Mouse (Mus musculus) forebrain, postnatal 0 days (tissue): ENCODE measurements around the gene Akt1. TPM values are rescaled to one million over a fixed set of nuclear protein-coding genes. Genes with fewer than 3 reads are reported as not detected.

Source experiments
- ATAC-seq: fragments of 200-750 bp; cut with Nextera tagmentation; 2 replicates; pipeline ENCODE4 v1.8.0; 2017; ENCODE audit warnings: mild to moderate bottlenecking, moderate library complexity
- DNase-seq: peaks from one replicate; pipeline ENCODE4 v3.0.0-alpha.2; 2015
- H3K27ac ChIP-seq: fragments of 300-500 bp; sonication (generic); 2 replicates; pipeline ENCODE4 v1.5.1; 2014; ENCODE audit warnings: low read depth, mild to moderate bottlenecking, antibody characterized with exemption, low read length, moderate library complexity, mixed read lengths
- H3K27me3 ChIP-seq: fragments of 300-500 bp; sonication (generic); 2 replicates; pipeline ENCODE4 v1.6.1; 2014; ENCODE audit warnings: mild to moderate bottlenecking, low read length, mixed read lengths; ENCODE audit not compliant: insufficient read depth
- H3K36me3 ChIP-seq: fragments of 300-500 bp; sonication (generic); 2 replicates; pipeline ENCODE4 v1.6.1; 2014; ENCODE audit warnings: mild to moderate bottlenecking, moderate library complexity; ENCODE audit not compliant: insufficient read depth
- H3K4me1 ChIP-seq: fragments of 300-500 bp; sonication (generic); 2 replicates; pipeline ENCODE4 v1.6.1; 2014; ENCODE audit warnings: antibody characterized with exemption; ENCODE audit not compliant: insufficient read depth
- H3K4me2 ChIP-seq: fragments of 300-500 bp; sonication (generic); 2 replicates; pipeline ENCODE4 v1.6.1; 2014; ENCODE audit warnings: low read depth, mild to moderate bottlenecking, moderate library complexity
- H3K4me3 ChIP-seq: fragments of 300-500 bp; sonication (generic); 2 replicates; pipeline ENCODE4 v1.5.1; 2014; ENCODE audit warnings: low read depth, low read length, mixed read lengths
- H3K9ac ChIP-seq: fragments of 300-500 bp; sonication (generic); 2 replicates; pipeline ENCODE4 v1.6.1; 2014; ENCODE audit warnings: mild to moderate bottlenecking
- H3K9me3 ChIP-seq: fragments of 300-500 bp; sonication (generic); 2 replicates; pipeline ENCODE4 v1.6.1; 2016; ENCODE audit warnings: low read length
- CTCF ChIP-seq: sonication (generic); IDR thresholded peaks from 2 replicates; pipeline ENCODE4 v1.5.1; 2016; ENCODE audit warnings: antibody characterized with exemption, control low read depth, low read depth
- WGBS: fragments of 180-500 bp; shearing (Covaris S2); extraction: QIAGEN DNeasy Blood & Tissue Kit; methylation state at CpG from one replicate; pipeline ENCODE4 v1.1.7; 2014; 5-methylcytosine and 5-hydroxymethylcytosine counted together
- polyA plus RNA-seq: library from polyadenylated mRNA; unstranded; fragments of >200 nt; fragmentation: Nextera tagmentation; extraction: Ambion mirVana; gene quantifications from 2 replicates; pipeline ENCODE4 v1.2.1, GENCODE M21; 2015
- total RNA-seq: library from RNA; depleted of rRNA; stranded (reverse); fragments of >200 nt; gene quantifications from 2 replicates; pipeline ENCODE4 v1.2.3, GENCODE M21; 2014

Gene Akt1
- total and polyA plus RNA-seq, 2 experiments from 2014 or later = 117 to 213 TPM

GRCm38 (mm10) chr12:112675245-112676035 is 756 bp upstream of the Akt1 start:
- H3K9me3 ChIP-seq = no peaks in the 10 kb centered on the region
- peak overlapping the region; percentile 91 for H3K4me3 ChIP-seq
- peaks cover 3% of the 10 kb centered on the region; the same call in 1 of the 2 replicates for H3K36me3 ChIP-seq
- DNase-seq (peak; percentile 89), ATAC-seq (peak; percentile 70)
- H3K9ac ChIP-seq = peak overlapping the region; percentile 96; the same call in 1 of the 2 replicates
- peak overlapping the region; percentile 91 for H3K27ac ChIP-seq
- H3K4me2 ChIP-seq = peak overlapping the region; percentile 88
- TF ChIP-seq CTCF = peak; percentile 88
- WGBS = 14% methylated on average over 18 of the region's 18 CpGs
- peaks cover 24% of the 10 kb centered on the region for H3K4me1 ChIP-seq
- H3K27me3 ChIP-seq = peaks cover 21% of the 10 kb centered on the region

GRCm38 (mm10) chr12:112673576-112674091 is 1.1 kb downstream of the Akt1 start:
- no peak for TF ChIP-seq CTCF
- Histone ChIP-seq H3K9ac (peak overlapping the region; percentile 96), H3K4me2 (peak overlapping the region; percentile 88), H3K27ac (peak overlapping the region; percentile 91), H3K4me1 (peaks cover 24% of the 10 kb centered on the region), H3K9me3 (no peaks in the 10 kb centered on the region), H3K4me3 (peak overlapping the region; percentile 91), H3K27me3 (peaks cover 8% of the 10 kb centered on the region; the same call in 1 of the 2 replicates), H3K36me3 (peaks cover 21% of the 10 kb centered on the region)
- 2% methylated on average over 51 of the region's 68 CpGs for WGBS
- peak; percentile 63 for DNase-seq
- peak; percentile 35 for ATAC-seq

- TF ChIP-seq CTCF = peak; percentile 45
- Histone ChIP-seq H3K36me3 (peaks cover 28% of the 10 kb centered on the region), H3K9me3 (no peaks in the 10 kb centered on the region), H3K27me3 (0 out of 2 replicates have a peak, but pooled peaks cover 2% of the 10 kb centered on the region), H3K27ac (peak overlapping the region; percentile 91), H3K4me2 (peak overlapping the region; percentile 88), H3K4me3 (peak overlapping the region; percentile 91), H3K4me1 (peaks cover 24% of the 10 kb centered on the region), H3K9ac (peak overlapping the region; percentile 96)
- WGBS = 2% methylated on average over 21 of the region's 21 CpGs
- DNase-seq = peak; percentile 62
- ATAC-seq = peak; percentile 44
These were observed 1.7 kb downstream of the Akt1 start for GRCm38 (mm10) chr12:112672744-112673575.

- Histone ChIP-seq H3K4me2 (peak overlapping the region; percentile 88; the same call in 1 of the 2 replicates), H3K27me3 (no peaks in the 10 kb centered on the region), H3K36me3 (peaks cover 34% of the 10 kb centered on the region), H3K9me3 (no peaks in the 10 kb centered on the region), H3K27ac (no peak overlapping the region), H3K9ac (0 out of 2 replicates have a peak overlapping the region, but pooled peaks have one; percentile 96), H3K4me3 (no peak overlapping the region), H3K4me1 (peaks cover 24% of the 10 kb centered on the region)
- peak; percentile 38 for TF ChIP-seq CTCF
- WGBS = 79% methylated on average over 7 of the region's 7 CpGs
- no peak for ATAC-seq
- DNase-seq = no peak
These were observed 2.8 kb downstream of the Akt1 start for GRCm38 (mm10) chr12:112671891-112672290.

GRCm38 (mm10) chr12:112670718-112671393 is 3.8 kb downstream of the Akt1 start:
- Histone ChIP-seq H3K27me3 (no peaks in the 10 kb centered on the region), H3K4me3 (no peak overlapping the region), H3K27ac (no peak overlapping the region), H3K36me3 (peaks cover 34% of the 10 kb centered on the region), H3K9me3 (no peaks in the 10 kb centered on the region), H3K4me2 (no peak overlapping the region), H3K4me1 (peaks cover 24% of the 10 kb centered on the region), H3K9ac (no peak overlapping the region)
- TF ChIP-seq CTCF = no peak
- ATAC-seq (no peak), DNase-seq (no peak)
- 41% methylated on average over 9 of the region's 9 CpGs for WGBS

GRCm38 (mm10) chr12:112667619-112668297 is 6.9 kb downstream of the Akt1 start:
- Histone ChIP-seq H3K4me3 (no peak overlapping the region), H3K9ac (no peak overlapping the region), H3K27ac (no peak overlapping the region), H3K4me2 (no peak overlapping the region), H3K27me3 (no peaks in the 10 kb centered on the region), H3K4me1 (peaks cover 19% of the 10 kb centered on the region), H3K36me3 (peaks cover 42% of the 10 kb centered on the region), H3K9me3 (no peaks in the 10 kb centered on the region)
- ATAC-seq (no peak), DNase-seq (no peak)
- no peak for TF ChIP-seq CTCF
- WGBS = 75% methylated on average over 10 of the region's 10 CpGs
